Mouse (Mus musculus) left cerebral cortex, adult 2 months (tissue): ENCODE results near the gene Ces1a. TPM values are rescaled to one million over a fixed set of nuclear protein-coding genes. Genes with fewer than 3 reads are reported as not detected.

ENCODE experiments used
- DNase-seq, 2 experiments: peaks; one replicate each; pipeline ENCODE4 v3.0.0; 2021 to 2022; ENCODE audit warnings: low spot score in 2 of 2, mixed read lengths in 1 of 2; ENCODE audit errors: extremely low spot score in 1 of 2
- H3K27ac ChIP-seq: fragments of 200-600 bp; 2 replicates; pipeline ENCODE4 v1.8.1; 2022
- H3K4me3 ChIP-seq: fragments of 200-600 bp; 2 replicates; pipeline ENCODE4 v1.8.1; 2022
- CTCF ChIP-seq: fragments of 200-600 bp; IDR thresholded peaks from 2 replicates; pipeline ENCODE4 v1.8.1; 2022; ENCODE audit warnings: antibody characterized with exemption, mild to moderate bottlenecking, moderate library complexity
- intact Hi-C: fragments of 180-260 bp; cut with DNase I; formaldehyde crosslinking; loops from one replicate; pipeline ENCODE4 v1.15.1; 2025
- total RNA-seq, 2 experiments: library from RNA; stranded (reverse); gene quantifications; 2 replicates each; pipeline ENCODE4 v1.2.3; 2021

Gene Ces1a
- total RNA-seq, 2 experiments from 2014 or later = 0.27 TPM; not detected in 1

DNA sequence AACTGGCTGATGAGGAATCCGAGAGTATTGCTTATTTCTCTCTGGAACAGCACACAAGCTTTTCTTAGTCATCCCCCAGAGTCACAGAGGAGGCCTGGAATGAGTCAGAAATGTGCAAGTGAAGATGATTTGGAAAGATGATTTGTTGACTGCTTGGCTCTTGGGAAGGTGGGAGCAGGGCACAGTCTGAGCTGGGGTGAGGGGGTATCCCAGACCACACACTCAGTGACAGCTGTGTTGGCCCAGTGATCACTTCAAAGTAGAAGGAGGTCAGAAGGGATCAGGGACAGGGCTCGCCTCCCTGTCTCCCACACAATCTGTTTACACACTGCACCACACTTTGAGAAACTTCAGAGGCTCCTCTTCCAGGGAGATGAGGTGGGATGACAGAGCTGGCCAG is 63.6 kb downstream of the Ces1a start:
- Histone ChIP-seq H3K4me3 (no peak overlapping the region), H3K27ac (no peak overlapping the region)
- TF ChIP-seq CTCF = no peak
- intact Hi-C loops = no loop called here
- peak in 1 of 2 experiments; percentile 20 for DNase-seq

DNA sequence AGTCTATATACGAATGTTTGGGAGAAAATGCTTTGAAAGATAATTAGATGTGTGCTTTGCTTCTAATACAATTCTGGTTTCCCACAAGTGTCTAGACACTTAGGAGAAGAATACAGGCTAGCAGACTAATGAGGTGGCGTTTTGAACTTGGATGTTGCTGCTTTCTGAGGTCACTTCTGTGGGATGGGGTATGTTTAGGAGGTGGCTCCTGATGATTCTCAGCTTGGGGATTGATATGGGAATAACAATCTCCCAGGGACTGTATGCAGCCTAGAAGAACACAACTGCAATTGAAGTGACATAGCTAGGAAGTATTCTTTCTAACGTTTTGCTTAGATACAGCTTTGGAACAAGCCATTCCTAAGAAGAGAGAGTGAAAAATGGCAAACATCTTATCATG is 65.5 kb downstream of the Ces1a start:
- H3K27ac ChIP-seq = no peak overlapping the region
- H3K4me3 ChIP-seq = no peak overlapping the region
- no peak for TF ChIP-seq CTCF
- intact Hi-C loops = no loop called here
- no peak for DNase-seq

DNA sequence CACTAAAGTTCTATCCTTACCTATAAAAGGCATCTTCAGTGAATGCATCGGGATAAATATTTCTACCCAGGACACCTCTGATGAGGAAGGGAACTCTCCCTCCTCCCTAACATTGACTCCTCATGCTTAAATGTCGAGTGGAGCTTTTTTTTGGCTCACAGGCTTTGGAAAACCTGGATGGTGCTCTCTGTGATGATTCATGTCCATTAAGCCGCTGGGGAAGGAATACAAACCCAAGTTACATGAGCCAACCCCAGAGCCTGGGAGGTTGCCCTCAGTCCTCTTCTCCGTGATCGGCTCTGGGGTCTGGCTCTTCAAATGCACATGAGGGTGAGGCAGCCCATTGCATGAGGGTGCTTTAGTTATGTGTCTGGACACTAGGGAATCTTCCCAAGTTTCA is 71.3 kb downstream of the Ces1a start:
- no peak for TF ChIP-seq CTCF
- Histone ChIP-seq H3K27ac (no peak overlapping the region), H3K4me3 (no peak overlapping the region)
- intact Hi-C loops = no loop called here
- no peak for DNase-seq

DNA sequence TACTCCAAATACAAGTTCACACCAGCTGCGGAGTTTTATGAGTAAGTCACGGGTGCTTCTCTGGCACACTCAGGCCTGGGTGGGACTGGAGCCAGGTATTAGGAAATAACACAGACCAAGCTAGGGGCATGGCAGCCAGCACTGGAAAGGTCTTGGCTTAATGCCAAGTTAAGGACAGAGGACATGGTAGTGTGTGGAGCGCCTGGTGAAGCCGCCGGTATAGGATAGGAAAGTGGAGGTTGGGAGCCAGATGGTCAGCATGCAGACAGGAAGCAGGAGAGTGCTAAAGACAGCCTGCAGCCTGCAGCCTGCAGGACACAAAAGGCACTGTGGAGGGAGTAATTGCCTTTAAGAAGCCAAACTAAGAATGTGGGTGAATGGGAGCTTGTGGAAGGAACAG is 75.0 kb downstream of the Ces1a start:
- DNase-seq = no peak
- no peak overlapping the region for H3K27ac ChIP-seq
- no peak overlapping the region for H3K4me3 ChIP-seq
- intact Hi-C loops = no loop called here
- TF ChIP-seq CTCF = peak; percentile 6; the same call in 1 of the 2 replicates

Other genes starting within 250 kb of the Ces1a start
- gene Mmp2, start 220.9 kb downstream of the Ces1a start, total RNA-seq = 1 to 10 TPM; 1.9 to 2.1 TPM
- 1 to 10 TPM; 9.4 to 9.6 TPM for gene Lpcat2, start 192.9 kb downstream of the Ces1a start, total RNA-seq
- gene Capns2, start 146.8 kb downstream of the Ces1a start, total RNA-seq = 1 to 10 TPM; 1.5 to 1.9 TPM
- gene Slc6a2, start 88.1 kb downstream of the Ces1a start, total RNA-seq = under 1 TPM; 0.09 to 0.14 TPM
- not detected for gene Ces1b, start 31.8 kb upstream of the Ces1a start, total RNA-seq
- gene Ces1c, start 83.1 kb upstream of the Ces1a start, total RNA-seq = not detected
- gene Ces1d, start 149.6 kb upstream of the Ces1a start, total RNA-seq = not detected
- gene Ces1e, start 181.4 kb upstream of the Ces1a start, total RNA-seq = not detected
- not detected for gene Ces1f, start 231.6 kb upstream of the Ces1a start, total RNA-seq